Mouse (Mus musculus): Measurements from ENCODE around the gene Wipi1. TPM values are rescaled to one million over a fixed set of nuclear protein-coding genes. Genes with fewer than 3 reads are reported as not detected.
A peak's percentile ranks its signal among the peaks of the same experiment; 100 is the strongest.

Gene Wipi1
- total RNA-seq, 1 experiment = 6.6 TPM

DNA sequence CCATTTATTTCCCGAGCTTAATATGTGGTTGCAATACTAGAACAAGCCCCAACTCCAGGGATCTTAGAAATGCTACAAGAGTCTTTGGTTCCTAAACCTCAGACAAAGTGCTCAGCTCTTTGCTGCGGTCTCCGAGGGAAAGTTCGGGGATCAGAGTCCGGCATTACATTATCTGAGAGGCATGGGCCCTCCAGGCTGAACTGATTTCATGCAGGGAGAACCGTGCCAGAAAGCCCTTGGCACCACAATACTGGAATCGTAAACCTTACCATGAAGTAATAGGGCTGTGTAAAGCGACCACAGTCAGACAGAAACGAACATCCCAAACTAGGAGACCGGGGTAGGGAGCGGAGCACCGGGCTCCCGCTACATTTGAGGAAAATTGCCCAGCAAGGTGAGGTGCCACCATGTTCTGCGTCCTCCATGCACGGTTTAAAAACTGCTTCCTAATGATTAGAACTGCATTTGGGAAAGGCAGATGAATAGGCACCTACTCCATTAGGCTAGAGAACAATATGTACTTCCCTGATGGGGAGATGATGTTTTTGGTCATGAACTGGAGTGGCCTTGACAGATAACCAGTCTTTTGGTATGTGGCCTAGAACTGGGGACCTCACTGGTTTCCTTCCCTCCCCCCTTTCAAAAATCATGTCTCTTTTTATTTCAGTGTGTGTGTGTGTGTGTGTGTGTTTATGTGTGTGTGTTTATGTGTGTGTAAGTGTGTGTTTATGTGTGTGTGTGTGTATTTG is 47.1 kb downstream of the Wipi1 start:
- no peak for DNase-seq (ENCODE audit: low read depth, low spot score)
- no peaks in the 10 kb centered on the region for H3K4me1 ChIP-seq (ENCODE audit: control insufficient read depth in 2 of 2, insufficient read depth in 2 of 2, low read length in 2 of 2, poor library complexity in 1 of 2)
- H3K27ac ChIP-seq (ENCODE audit: insufficient read depth, low read depth, low read length, poor library complexity, severe bottlenecking) = no peak overlapping the region
- no peak overlapping the region for H3K4me3 ChIP-seq (ENCODE audit: insufficient read depth in 1 of 2, low read depth in 1 of 2, low read length in 2 of 2, poor library complexity in 1 of 2, severe bottlenecking in 1 of 2)
- no peaks in the 10 kb centered on the region for H3K36me3 ChIP-seq (ENCODE audit: control insufficient read depth, insufficient read depth, low read length, poor library complexity, severe bottlenecking)
- TF ChIP-seq ZNF384 (IDR thresholded peaks at IDR 0.05; ENCODE audit: low read depth, low read length) = no peak
- no peak for TF ChIP-seq MAFK (IDR thresholded peaks at IDR 0.05; ENCODE audit: insufficient read depth, low read depth, low read length)
- TF ChIP-seq CHD2 (IDR thresholded peaks at IDR 0.05; ENCODE audit: low read depth, low read length) = no peak
- TF ChIP-seq HCFC1 (IDR thresholded peaks at IDR 0.05; ENCODE audit: borderline replicate concordance, insufficient read depth, low read length) = no peak
- TF ChIP-seq ZC3H11A (IDR thresholded peaks at IDR 0.05; ENCODE audit: borderline replicate concordance, low read depth, low read length) = no peak
- no peaks in the 10 kb centered on the region for H3K9me3 ChIP-seq (ENCODE audit: control insufficient read depth, insufficient read depth, low read depth, low read length)
- in situ Hi-C loops (cut with MboI; ENCODE audit: low sequenced_read_pairs in 2 of 2, unreplicated experiment in 2 of 2) = no loop called here
- H3K9ac ChIP-seq (ENCODE audit: insufficient read depth, low read depth, low read length, poor library complexity, severe bottlenecking) = no peak overlapping the region

DNA sequence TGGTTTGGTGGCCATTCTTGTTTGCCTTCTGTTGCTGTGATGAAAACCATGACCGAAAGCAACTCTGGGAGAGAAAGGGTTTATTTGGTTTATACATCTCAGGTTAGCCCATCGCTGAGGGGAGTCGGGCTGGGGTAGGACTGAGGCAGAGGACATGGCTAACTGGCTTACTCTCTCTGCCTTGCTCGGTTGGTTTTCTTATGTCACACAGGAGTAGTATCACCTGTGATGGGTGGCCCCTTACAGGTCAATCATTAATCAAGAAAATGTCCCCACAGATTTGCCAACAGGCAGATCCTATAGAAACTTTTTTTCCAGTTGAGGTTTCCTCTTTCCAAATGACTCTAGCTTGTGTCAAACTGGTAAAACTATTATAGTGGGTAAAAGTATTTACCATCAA is 48.1 kb downstream of the Wipi1 start:
- no peaks in the 10 kb centered on the region for H3K9me3 ChIP-seq (ENCODE audit: control insufficient read depth, insufficient read depth, low read depth, low read length)
- no peaks in the 10 kb centered on the region for H3K4me1 ChIP-seq (ENCODE audit: control insufficient read depth in 2 of 2, insufficient read depth in 2 of 2, low read length in 2 of 2, poor library complexity in 1 of 2)
- in situ Hi-C loops (cut with MboI; ENCODE audit: low sequenced_read_pairs in 2 of 2, unreplicated experiment in 2 of 2) = no loop called here

DNA sequence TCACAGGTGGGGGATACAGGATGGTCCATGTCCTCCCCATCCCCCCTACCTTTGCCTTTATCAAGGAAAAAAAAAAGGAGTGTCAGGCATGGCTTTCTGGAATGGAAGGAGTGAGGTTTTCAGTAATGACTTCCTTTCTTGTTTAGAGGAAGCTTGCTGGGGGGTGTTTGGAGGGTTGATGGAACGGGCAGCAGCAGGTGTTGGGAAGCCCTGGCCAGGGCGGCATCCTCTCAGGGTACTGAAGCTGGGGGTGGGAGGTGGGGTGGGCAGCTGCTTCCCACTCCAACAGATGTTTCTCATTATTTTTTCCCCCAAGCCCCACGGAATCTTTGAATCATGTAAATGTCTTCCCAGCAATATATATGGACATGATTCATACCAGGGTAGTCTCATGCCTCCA is 50.3 kb downstream of the Wipi1 start:
- TF ChIP-seq HCFC1 (IDR thresholded peaks at IDR 0.05; ENCODE audit: borderline replicate concordance, insufficient read depth, low read length) (no peak), ZNF384 (IDR thresholded peaks at IDR 0.05; ENCODE audit: low read depth, low read length) (no peak), CHD2 (IDR thresholded peaks at IDR 0.05; ENCODE audit: low read depth, low read length) (no peak), MAFK (IDR thresholded peaks at IDR 0.05; ENCODE audit: insufficient read depth, low read depth, low read length) (no peak), ZC3H11A (IDR thresholded peaks at IDR 0.05; ENCODE audit: borderline replicate concordance, low read depth, low read length) (no peak)
- Histone ChIP-seq H3K27ac (ENCODE audit: insufficient read depth, low read depth, low read length, poor library complexity, severe bottlenecking) (no peak overlapping the region), H3K4me3 (ENCODE audit: insufficient read depth in 1 of 2, low read depth in 1 of 2, low read length in 2 of 2, poor library complexity in 1 of 2, severe bottlenecking in 1 of 2) (no peak overlapping the region), H3K36me3 (ENCODE audit: control insufficient read depth, insufficient read depth, low read length, poor library complexity, severe bottlenecking) (no peaks in the 10 kb centered on the region), H3K9me3 (ENCODE audit: control insufficient read depth, insufficient read depth, low read depth, low read length) (no peaks in the 10 kb centered on the region), H3K9ac (ENCODE audit: insufficient read depth, low read depth, low read length, poor library complexity, severe bottlenecking) (no peak overlapping the region), H3K4me1 (ENCODE audit: control insufficient read depth in 2 of 2, insufficient read depth in 2 of 2, low read length in 2 of 2, poor library complexity in 1 of 2) (no peaks in the 10 kb centered on the region)
- in situ Hi-C loops (cut with MboI; ENCODE audit: low sequenced_read_pairs in 2 of 2, unreplicated experiment in 2 of 2) = no loop called here
- DNase-seq (ENCODE audit: low read depth, low spot score) = no peak

More for the DNA sequence above, 48.1 kb downstream of the Wipi1 start:
- Histone ChIP-seq H3K27ac (ENCODE audit: insufficient read depth, low read depth, low read length, poor library complexity, severe bottlenecking) (no peak overlapping the region), H3K36me3 (ENCODE audit: control insufficient read depth, insufficient read depth, low read length, poor library complexity, severe bottlenecking) (no peaks in the 10 kb centered on the region), H3K4me3 (ENCODE audit: insufficient read depth in 1 of 2, low read depth in 1 of 2, low read length in 2 of 2, poor library complexity in 1 of 2, severe bottlenecking in 1 of 2) (no peak overlapping the region), H3K9ac (ENCODE audit: insufficient read depth, low read depth, low read length, poor library complexity, severe bottlenecking) (no peak overlapping the region)
- no peak for DNase-seq (ENCODE audit: low read depth, low spot score)
- TF ChIP-seq HCFC1 (IDR thresholded peaks at IDR 0.05; ENCODE audit: borderline replicate concordance, insufficient read depth, low read length) = no peak
- TF ChIP-seq CHD2 (IDR thresholded peaks at IDR 0.05; ENCODE audit: low read depth, low read length) = no peak
- TF ChIP-seq ZC3H11A (IDR thresholded peaks at IDR 0.05; ENCODE audit: borderline replicate concordance, low read depth, low read length) = no peak
- TF ChIP-seq ZNF384 (IDR thresholded peaks at IDR 0.05; ENCODE audit: low read depth, low read length) = no peak
- TF ChIP-seq MAFK (IDR thresholded peaks at IDR 0.05; ENCODE audit: insufficient read depth, low read depth, low read length) = no peak

DNA sequence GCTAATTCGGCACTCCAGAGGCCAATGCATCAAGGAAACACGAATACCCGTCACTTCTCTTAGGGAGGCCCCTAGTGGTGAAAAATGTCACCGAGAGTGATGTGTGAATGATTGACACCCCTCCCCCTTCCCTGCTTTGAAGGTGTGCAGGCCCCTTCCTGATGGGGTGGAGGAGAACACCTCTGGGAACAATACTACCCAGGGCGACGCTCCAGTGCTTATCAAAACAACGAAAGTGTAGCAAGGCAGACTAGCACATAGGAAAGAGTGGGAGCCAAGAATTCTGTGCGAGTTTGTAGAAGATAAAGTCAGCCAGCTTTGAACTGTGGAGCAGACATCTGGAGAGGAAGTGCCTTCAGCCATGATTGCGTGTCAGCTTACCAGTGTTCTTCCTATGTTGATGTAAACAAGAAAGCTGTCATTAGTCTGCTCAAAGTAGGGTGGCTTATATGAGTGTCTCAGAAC is 50.9 kb downstream of the Wipi1 start:
- Histone ChIP-seq H3K9ac (ENCODE audit: insufficient read depth, low read depth, low read length, poor library complexity, severe bottlenecking) (no peak overlapping the region), H3K27ac (ENCODE audit: insufficient read depth, low read depth, low read length, poor library complexity, severe bottlenecking) (no peak overlapping the region), H3K36me3 (ENCODE audit: control insufficient read depth, insufficient read depth, low read length, poor library complexity, severe bottlenecking) (no peaks in the 10 kb centered on the region), H3K9me3 (ENCODE audit: control insufficient read depth, insufficient read depth, low read depth, low read length) (no peaks in the 10 kb centered on the region), H3K4me1 (ENCODE audit: control insufficient read depth in 2 of 2, insufficient read depth in 2 of 2, low read length in 2 of 2, poor library complexity in 1 of 2) (no peaks in the 10 kb centered on the region), H3K4me3 (ENCODE audit: insufficient read depth in 1 of 2, low read depth in 1 of 2, low read length in 2 of 2, poor library complexity in 1 of 2, severe bottlenecking in 1 of 2) (no peak overlapping the region)
- no peak for TF ChIP-seq ZC3H11A (IDR thresholded peaks at IDR 0.05; ENCODE audit: borderline replicate concordance, low read depth, low read length)
- peak; percentile 66 for DNase-seq (ENCODE audit: low read depth, low spot score)
- in situ Hi-C loops (cut with MboI; ENCODE audit: low sequenced_read_pairs in 2 of 2, unreplicated experiment in 2 of 2) = no loop called here

DNA sequence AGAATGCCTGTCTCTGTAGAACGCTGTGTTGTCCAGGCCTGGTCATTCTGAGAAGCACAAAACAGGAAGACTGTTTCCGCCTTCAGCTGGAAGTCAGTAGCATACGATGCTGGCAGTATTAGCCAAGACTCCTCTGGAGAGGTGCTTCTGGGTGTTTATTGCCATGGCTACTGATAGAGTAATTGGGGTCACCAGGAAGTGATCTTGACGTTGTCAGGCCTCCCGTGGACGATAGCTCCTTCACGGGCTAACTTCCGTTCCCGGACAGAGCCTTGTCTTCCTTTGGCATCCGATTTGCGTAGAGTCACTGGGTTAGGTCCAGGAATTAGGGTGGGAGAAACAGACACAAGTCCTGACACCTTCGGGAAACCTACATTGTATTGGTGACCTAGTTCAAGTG is 52.5 kb downstream of the Wipi1 start:
- no peak for DNase-seq (ENCODE audit: low read depth, low spot score)

More for the DNA sequence above, 52.5 kb downstream of the Wipi1 start:
- H3K4me3 ChIP-seq (ENCODE audit: insufficient read depth in 1 of 2, low read depth in 1 of 2, low read length in 2 of 2, poor library complexity in 1 of 2, severe bottlenecking in 1 of 2) = no peak overlapping the region
- in situ Hi-C loops (cut with MboI; ENCODE audit: low sequenced_read_pairs in 2 of 2, unreplicated experiment in 2 of 2) = no loop called here
- TF ChIP-seq HCFC1 (IDR thresholded peaks at IDR 0.05; ENCODE audit: borderline replicate concordance, insufficient read depth, low read length) = no peak
- TF ChIP-seq ZC3H11A (IDR thresholded peaks at IDR 0.05; ENCODE audit: borderline replicate concordance, low read depth, low read length) = no peak
- no peak for TF ChIP-seq ZNF384 (IDR thresholded peaks at IDR 0.05; ENCODE audit: low read depth, low read length)
- no peaks in the 10 kb centered on the region for H3K9me3 ChIP-seq (ENCODE audit: control insufficient read depth, insufficient read depth, low read depth, low read length)
- no peaks in the 10 kb centered on the region for H3K4me1 ChIP-seq (ENCODE audit: control insufficient read depth in 2 of 2, insufficient read depth in 2 of 2, low read length in 2 of 2, poor library complexity in 1 of 2)
- no peak overlapping the region for H3K27ac ChIP-seq (ENCODE audit: insufficient read depth, low read depth, low read length, poor library complexity, severe bottlenecking)
- no peaks in the 10 kb centered on the region for H3K36me3 ChIP-seq (ENCODE audit: control insufficient read depth, insufficient read depth, low read length, poor library complexity, severe bottlenecking)
- H3K9ac ChIP-seq (ENCODE audit: insufficient read depth, low read depth, low read length, poor library complexity, severe bottlenecking) = no peak overlapping the region
